Mouse (Mus musculus) common myeloid progenitor, adult 5-6 weeks (primary cell): ENCODE data around the gene Exoc6b. TPM values are rescaled to one million over a fixed set of nuclear protein-coding genes. Genes with fewer than 3 reads are reported as not detected.
A peak's percentile ranks its signal among the peaks of the same experiment; 100 is the strongest.
"Not testable (repeated sequence)": the region's sequence is repeated elsewhere in the genome, so short reads cannot be mapped to it uniquely, and the experiment has no call there.

Experiments used
- ATAC-seq: replicated peaks from 2 replicates; pipeline ENCODE4 v1.8.0; 2016; ENCODE audit warnings: low read depth, mild to moderate bottlenecking, moderate TSS enrichment, inconsistent platforms; ENCODE audit not compliant: poor library complexity, severe bottlenecking
- total RNA-seq: library from RNA; stranded (forward); fragments of 200-1000, 187-1606 nt; gene quantifications from 2 replicates; pipeline ENCODE4 v1.2.3, GENCODE M21; 2017

The Exoc6b gene
- total RNA-seq, 1 experiment from 2014 or later = 10.7 TPM

GRCm38 (mm10) chr6:84657091-84657490, 412.2 kb downstream of the Exoc6b start:
- ATAC-seq = no peak

GRCm38 (mm10) chr6:84656680-84657079, 412.6 kb downstream of the Exoc6b start:
- ATAC-seq = peak; percentile 58

GRCm38 (mm10) chr6:84651902-84652301, 417.4 kb downstream of the Exoc6b start:
- ATAC-seq = no peak

GRCm38 (mm10) chr6:84647197-84647596, 422.1 kb downstream of the Exoc6b start:
- no peak for ATAC-seq

GRCm38 (mm10) chr6:84646696-84647095, 422.6 kb downstream of the Exoc6b start:
- no peak for ATAC-seq

- ATAC-seq = no peak
Observed at GRCm38 (mm10) chr6:84641062-84641431, 428.3 kb downstream of the Exoc6b start.

- ATAC-seq = peak; percentile 71
Observed at GRCm38 (mm10) chr6:84640324-84641061, 428.8 kb downstream of the Exoc6b start.

- ATAC-seq = no peak
Observed at GRCm38 (mm10) chr6:84638206-84638605, 431.1 kb downstream of the Exoc6b start.

- ATAC-seq = no peak
Observed at GRCm38 (mm10) chr6:84631588-84631987, 437.7 kb downstream of the Exoc6b start.

GRCm38 (mm10) chr6:84630276-84630675, 439.0 kb downstream of the Exoc6b start:
- ATAC-seq = no peak

GRCm38 (mm10) chr6:84628831-84629230, 440.5 kb downstream of the Exoc6b start:
- no peak for ATAC-seq

GRCm38 (mm10) chr6:84626398-84626797, 442.9 kb downstream of the Exoc6b start:
- ATAC-seq = no peak

GRCm38 (mm10) chr6:84619166-84619565, 450.1 kb downstream of the Exoc6b start:
- ATAC-seq = no peak

GRCm38 (mm10) chr6:84617051-84617450, 452.3 kb downstream of the Exoc6b start:
- ATAC-seq = no peak

- ATAC-seq = no peak
Observed at GRCm38 (mm10) chr6:84616586-84616985, 452.7 kb downstream of the Exoc6b start.

- ATAC-seq = no peak
Observed at GRCm38 (mm10) chr6:84613561-84613960, 455.8 kb downstream of the Exoc6b start.

GRCm38 (mm10) chr6:84601136-84601889, 468.0 kb downstream of the Exoc6b start:
- ATAC-seq = no peak

GRCm38 (mm10) chr6:84599296-84599695, 470.0 kb downstream of the Exoc6b start:
- ATAC-seq = not testable (repeated sequence)

GRCm38 (mm10) chr6:84598725-84599124, 470.6 kb downstream of the Exoc6b start:
- ATAC-seq = no peak

GRCm38 (mm10) chr6:84594626-84595025, 474.7 kb downstream of the Exoc6b start:
- ATAC-seq = no peak

GRCm38 (mm10) chr6:84593693-84594092, 475.6 kb downstream of the Exoc6b start, which contains the start of gene Cyp26b1:
Cyp26b1 (minus strand) TSS chr6:84593908.
- ATAC-seq = no peak
